Mouse (Mus musculus): ENCODE measurements around the gene Trim30d. TPM values are rescaled to one million over a fixed set of nuclear protein-coding genes. Genes with fewer than 3 reads are reported as not detected.
"Not testable (repeated sequence)": the region's sequence is repeated elsewhere in the genome, so short reads cannot be mapped to it uniquely, and the experiment has no call there.

Trim30d gene
- polyA plus RNA-seq (2015; fragmentation: Nextera tagmentation; extraction: Ambion mirVana) = 0.60 and 0.74 TPM in 2 replicates

DNA sequence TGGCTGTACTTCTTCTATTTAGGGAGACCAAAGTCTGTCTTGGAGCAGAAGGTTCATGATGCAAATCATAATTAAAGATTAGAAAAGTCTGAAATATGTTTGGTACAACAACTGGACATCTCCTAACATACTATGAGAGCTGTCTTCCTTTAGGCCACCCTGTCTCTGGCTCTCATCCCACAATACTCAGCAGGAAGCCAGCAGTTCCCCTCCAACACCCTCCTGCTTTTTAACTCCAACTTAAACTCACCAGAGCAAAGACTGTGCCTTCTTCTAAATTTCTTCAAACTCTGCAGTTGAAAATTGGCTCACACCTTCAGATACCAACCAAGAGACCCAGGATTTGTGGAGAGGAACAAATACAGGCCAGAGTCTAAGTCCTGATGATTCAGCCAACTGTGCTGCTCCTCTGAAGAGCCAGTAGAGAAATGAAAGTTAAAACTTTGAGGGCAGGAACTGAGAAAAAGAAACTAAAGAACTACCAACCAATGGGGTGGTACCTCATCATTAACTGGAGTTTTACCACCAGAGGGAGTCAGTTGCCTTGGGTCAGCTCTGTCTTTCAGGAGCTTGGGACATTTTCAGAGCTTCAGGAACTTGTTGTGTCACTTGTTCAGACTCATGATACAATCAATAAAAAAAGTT lies at the start of gene Trim30d:
TSS of gene Trim30d (minus strand) at position 429 of the 645 bp plus-strand sequence.
- ATAC-seq (ENCODE audit: insufficient number of reproducible peaks, low FRiP score, low TSS enrichment, low read depth); H3K27me3 ChIP-seq; H3K36me3 ChIP-seq; H3K4me3 ChIP-seq; H3K9me3 ChIP-seq; H3K9ac ChIP-seq; H3K4me2 ChIP-seq; H3K27ac ChIP-seq; H3K4me1 ChIP-seq: not testable (repeated sequence)

DNA sequence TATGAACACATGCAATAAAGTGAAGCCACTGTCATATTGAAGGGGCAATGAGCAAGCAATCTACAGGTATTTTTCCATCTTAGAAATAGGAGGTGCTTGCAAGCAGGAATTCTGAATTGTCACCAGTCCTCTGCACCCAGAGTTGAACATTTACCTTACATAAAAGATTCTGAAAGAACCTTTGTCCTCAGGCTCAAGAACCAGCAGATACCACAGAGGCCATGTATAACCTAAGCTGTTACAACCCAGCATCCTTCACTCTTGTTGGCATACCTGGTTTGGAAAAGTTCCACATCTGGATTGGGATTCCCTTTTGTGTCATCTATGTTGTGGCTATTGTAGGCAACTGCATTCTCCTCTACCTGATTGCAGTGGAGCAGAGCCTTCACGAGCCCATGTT lies 45.1 kb upstream of the Trim30d start:
- Histone ChIP-seq H3K9ac (no peak overlapping the region), H3K36me3 (no peaks in the 10 kb centered on the region), H3K4me1 (no peaks in the 10 kb centered on the region), H3K4me3 (no peak overlapping the region), H3K27me3 (no peaks in the 10 kb centered on the region), H3K4me2 (no peak overlapping the region), H3K27ac (no peak overlapping the region), H3K9me3 (no peaks in the 10 kb centered on the region)
- ATAC-seq (ENCODE audit: insufficient number of reproducible peaks, low FRiP score, low TSS enrichment, low read depth) = no peak
- WGBS = 76% methylated on average over 1 of the region's 1 CpGs

DNA sequence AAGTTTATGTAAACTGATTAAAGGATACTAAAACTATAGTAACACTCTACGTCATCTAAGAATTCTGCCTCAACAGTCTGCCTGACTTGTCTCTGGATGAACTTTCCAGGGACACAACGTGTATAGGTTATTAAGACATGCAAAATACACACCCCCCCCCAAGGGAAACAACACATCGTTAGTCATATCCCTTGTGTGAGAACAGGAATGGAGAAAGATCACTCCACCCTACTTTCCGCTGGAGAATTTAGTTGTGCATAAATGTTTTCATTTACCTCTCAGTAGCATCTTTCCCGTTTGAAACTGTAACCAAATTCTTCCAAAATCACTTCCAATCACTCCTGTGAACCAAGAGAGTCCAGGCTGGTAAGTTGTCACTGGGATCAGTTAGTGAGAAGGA lies 42.2 kb upstream of the Trim30d start, which contains the start of gene Olfr651:
TSS of gene Olfr651 (plus strand) at position 301 of the 400 bp plus-strand sequence.
- Histone ChIP-seq H3K9ac (no peak within 1 kb of the TSS), H3K4me1 (no peaks in the 10 kb centered on the region), H3K4me2 (no peak within 1 kb of the TSS), H3K36me3 (no peaks in the 10 kb centered on the region), H3K9me3 (no peaks in the 10 kb centered on the region), H3K27ac (no peak within 1 kb of the TSS), H3K27me3 (no peaks in the 10 kb centered on the region), H3K4me3 (no peak within 1 kb of the TSS)
- no peak for ATAC-seq (ENCODE audit: insufficient number of reproducible peaks, low FRiP score, low TSS enrichment, low read depth)
- WGBS = 73% methylated on average over 5 of the region's 5 CpGs

DNA sequence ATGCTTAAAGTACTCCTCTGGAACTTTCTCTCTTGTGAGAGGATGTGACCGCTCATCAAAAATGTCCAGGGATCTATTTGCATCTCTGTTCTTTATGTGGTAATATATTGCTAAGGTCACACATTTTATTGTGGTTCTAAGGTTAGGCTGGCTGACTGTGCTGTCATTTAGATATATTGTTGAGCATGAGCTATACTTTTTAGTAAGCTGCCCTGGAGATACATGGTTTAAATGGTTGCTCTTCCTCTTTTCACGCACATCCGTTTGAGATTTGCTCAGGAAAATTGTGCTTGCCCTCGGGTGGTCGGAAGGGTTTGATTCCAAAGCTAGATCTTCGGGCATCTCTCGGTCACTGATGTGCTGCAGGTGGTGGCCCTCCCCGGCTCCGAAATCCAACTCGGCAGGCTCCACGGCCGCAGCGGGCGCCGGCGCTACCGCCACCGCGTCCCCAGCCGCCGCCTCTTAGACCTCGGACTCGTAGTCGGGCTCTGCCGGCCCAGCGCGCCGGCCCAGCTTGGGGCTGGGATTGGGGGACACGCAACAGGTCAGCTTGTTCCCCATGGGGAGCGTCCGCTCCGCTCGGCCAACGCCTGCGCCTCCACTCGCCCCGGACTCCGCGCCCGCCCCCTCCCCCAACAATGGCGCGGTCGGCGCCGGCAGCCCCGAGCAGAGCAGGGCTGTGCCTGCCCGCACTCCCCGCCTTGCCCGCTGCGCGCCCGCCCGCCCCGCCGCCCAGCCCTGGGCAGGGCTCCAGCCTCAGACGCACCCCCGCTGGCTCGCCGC lies 5.9 kb downstream of the Trim30d start:
- Histone ChIP-seq H3K36me3 (no peaks in the 10 kb centered on the region), H3K4me2 (peak overlapping the region; percentile 53), H3K27ac (no peak overlapping the region), H3K4me3 (peak overlapping the region; percentile 44), H3K9ac (0 out of 2 replicates have a peak overlapping the region, but pooled peaks have one; percentile 7), H3K4me1 (0 out of 2 replicates have a peak, but pooled peaks cover 4% of the 10 kb centered on the region), H3K9me3 (no peaks in the 10 kb centered on the region), H3K27me3 (peaks cover 5% of the 10 kb centered on the region)
- ATAC-seq (ENCODE audit: insufficient number of reproducible peaks, low FRiP score, low TSS enrichment, low read depth) = no peak
- WGBS = 3% methylated on average over 57 of the region's 59 CpGs

DNA sequence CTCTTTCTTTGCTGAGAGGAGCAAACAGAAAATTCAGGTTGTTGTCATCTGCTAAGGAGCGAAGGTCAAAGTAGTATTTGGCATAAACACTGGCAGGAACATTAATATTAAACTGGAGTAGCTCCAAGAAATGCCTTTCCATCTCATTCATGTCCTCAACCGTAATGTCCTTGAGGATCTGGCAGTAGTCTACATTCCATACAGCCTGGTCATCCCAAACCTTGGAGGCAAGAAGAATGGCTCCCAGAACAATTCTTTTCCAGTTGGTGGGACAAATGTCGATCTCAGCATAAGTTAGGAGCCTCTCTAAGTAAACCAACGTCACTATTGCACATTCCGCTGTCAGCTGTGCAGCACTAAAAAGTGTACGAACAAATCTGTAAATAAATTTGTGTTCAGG lies 6.5 kb downstream of the Trim30d start:
- not testable (repeated sequence) for H3K36me3 ChIP-seq; H3K4me3 ChIP-seq; H3K9ac ChIP-seq; ATAC-seq (ENCODE audit: insufficient number of reproducible peaks, low FRiP score, low TSS enrichment, low read depth); H3K27me3 ChIP-seq; H3K9me3 ChIP-seq; H3K4me1 ChIP-seq; H3K27ac ChIP-seq; H3K4me2 ChIP-seq
- 65% methylated on average over 6 of the region's 6 CpGs for WGBS

DNA sequence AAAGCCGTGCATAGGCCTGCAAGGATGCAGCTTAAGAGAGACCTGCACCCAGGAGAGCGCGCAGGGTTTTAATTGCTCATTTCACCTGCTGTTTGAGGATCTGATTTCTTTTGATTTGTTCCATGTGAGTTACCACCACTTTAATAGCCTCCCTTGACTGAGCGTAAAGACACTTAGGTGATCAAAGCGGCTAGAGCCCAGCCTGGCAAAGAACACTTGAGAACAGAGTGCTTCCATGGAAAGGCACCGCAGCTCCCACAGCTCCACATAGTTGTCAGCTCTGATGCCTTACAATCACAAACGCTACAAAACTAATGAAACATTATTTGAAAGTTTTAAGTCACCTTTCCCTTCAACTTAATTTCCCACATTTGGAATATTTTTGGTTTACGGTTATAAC lies 8.2 kb downstream of the Trim30d start:
- ATAC-seq (ENCODE audit: insufficient number of reproducible peaks, low FRiP score, low TSS enrichment, low read depth); H3K4me2 ChIP-seq; H3K27ac ChIP-seq; H3K9ac ChIP-seq; H3K36me3 ChIP-seq; H3K4me1 ChIP-seq; H3K27me3 ChIP-seq; H3K9me3 ChIP-seq; H3K4me3 ChIP-seq: not testable (repeated sequence)
- WGBS = 26% methylated on average over 7 of the region's 8 CpGs

DNA sequence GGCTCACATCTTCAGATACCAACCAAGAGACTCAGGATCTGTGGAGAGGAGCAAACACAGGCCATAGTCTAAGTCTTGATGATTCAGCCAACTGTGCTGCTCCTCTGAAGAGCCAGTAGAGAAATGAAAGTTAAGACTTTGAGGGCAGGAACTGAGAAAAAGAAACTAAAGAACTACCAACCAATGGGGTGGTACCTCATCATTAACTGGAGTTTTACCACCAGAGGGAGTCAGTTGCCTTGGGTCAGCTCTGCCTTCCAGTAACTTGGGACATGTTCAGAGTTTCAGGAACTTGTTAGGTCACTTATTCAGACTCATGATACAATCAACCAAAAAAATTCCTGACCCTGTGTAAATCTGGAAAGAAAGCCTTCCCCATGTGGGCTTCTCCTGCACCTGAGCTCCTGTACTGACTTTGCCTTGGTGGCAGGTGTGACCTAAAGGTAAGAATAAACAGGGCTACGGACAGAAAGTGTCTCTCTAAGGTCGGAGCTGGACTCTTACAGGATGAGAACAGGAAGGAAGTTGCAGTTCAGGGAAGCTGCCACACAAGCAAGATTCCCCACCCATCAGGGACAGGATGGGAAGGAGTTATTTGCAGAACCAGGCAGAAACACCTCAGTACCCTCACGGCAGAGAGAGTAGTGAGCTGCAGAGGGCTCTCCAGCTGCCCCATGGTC lies 42.4 kb downstream of the Trim30d start, which contains the start of gene Trim30a:
TSS of gene Trim30a (minus strand) at position 129 of the 680 bp plus-strand sequence.
- 69% methylated on average over 3 of the region's 3 CpGs for WGBS
- ATAC-seq (ENCODE audit: insufficient number of reproducible peaks, low FRiP score, low TSS enrichment, low read depth) = no peak
- Histone ChIP-seq H3K9ac (no peak within 1 kb of the TSS), H3K9me3 (no peaks in the 10 kb centered on the region), H3K4me2 (no peak within 1 kb of the TSS), H3K27ac (no peak within 1 kb of the TSS), H3K27me3 (no peaks in the 10 kb centered on the region), H3K36me3 (no peaks in the 10 kb centered on the region), H3K4me1 (no peaks in the 10 kb centered on the region), H3K4me3 (no peak within 1 kb of the TSS)

DNA sequence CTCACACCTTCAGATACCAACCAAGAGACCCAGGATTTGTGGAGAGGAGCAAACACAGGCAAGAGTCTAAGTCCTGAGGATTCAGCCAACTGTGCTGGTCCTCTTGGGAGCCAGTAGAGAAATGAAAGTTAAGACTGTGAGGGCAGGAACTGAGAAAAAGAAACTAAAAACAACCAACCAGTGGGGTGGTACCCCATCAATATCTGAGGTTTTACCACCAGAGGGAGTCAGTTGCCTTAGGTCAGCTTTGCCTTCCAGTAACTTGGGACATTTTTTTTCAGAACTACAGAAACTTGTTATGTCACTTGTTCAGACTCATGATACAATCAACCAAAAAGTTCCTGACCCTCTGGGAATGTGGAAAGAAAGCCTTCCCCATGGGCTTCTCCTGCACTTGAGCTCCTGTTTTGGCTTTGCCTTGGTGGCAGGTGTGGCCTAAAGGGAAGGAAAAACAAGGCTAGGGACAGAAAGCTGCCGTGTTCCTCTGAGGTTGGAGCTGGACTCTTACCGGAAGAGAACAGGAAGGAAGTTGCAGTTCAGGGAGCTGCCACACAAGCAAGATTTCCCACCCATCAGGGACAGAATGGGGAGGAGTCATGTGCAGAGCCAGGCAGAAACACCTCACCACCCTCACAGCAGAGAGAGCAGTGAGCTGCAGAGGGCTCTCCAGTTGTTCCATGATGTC lies 61.5 kb downstream of the Trim30d start:
- Histone ChIP-seq H3K36me3 (no peaks in the 10 kb centered on the region), H3K4me2 (no peak overlapping the region), H3K27me3 (no peaks in the 10 kb centered on the region), H3K9me3 (no peaks in the 10 kb centered on the region), H3K27ac (no peak overlapping the region), H3K9ac (no peak overlapping the region), H3K4me1 (no peaks in the 10 kb centered on the region), H3K4me3 (no peak overlapping the region)
- no peak for ATAC-seq (ENCODE audit: insufficient number of reproducible peaks, low FRiP score, low TSS enrichment, low read depth)
- 50% methylated on average over 2 of the region's 2 CpGs for WGBS

Other genes starting within 250 kb of the Trim30d start
- gene Trim5, start 219.8 kb downstream of the Trim30d start, polyA plus RNA-seq (2015; fragmentation: Nextera tagmentation; extraction: Ambion mirVana) = 0.26 and 0.37 TPM in 2 replicates
- 5.7 and 6.1 TPM in 2 replicates for gene Trim12a, start 192.4 kb downstream of the Trim30d start, polyA plus RNA-seq (2015; fragmentation: Nextera tagmentation; extraction: Ambion mirVana)
- not detected in 2 replicates for gene Trim34b, start 178.4 kb downstream of the Trim30d start, polyA plus RNA-seq (2015; fragmentation: Nextera tagmentation; extraction: Ambion mirVana)
- gene Trim12c, start 154.5 kb downstream of the Trim30d start, polyA plus RNA-seq (2015; fragmentation: Nextera tagmentation; extraction: Ambion mirVana) = 1.7 and 2.7 TPM in 2 replicates
- gene Trim30b, start 138.0 kb downstream of the Trim30d start, polyA plus RNA-seq (2015; fragmentation: Nextera tagmentation; extraction: Ambion mirVana) = 0.04 TPM in 1 of 2 replicates, not detected in the other
- 0.14 and 0.36 TPM in 2 replicates for gene Trim30c, start 107.0 kb downstream of the Trim30d start, polyA plus RNA-seq (2015; fragmentation: Nextera tagmentation; extraction: Ambion mirVana)
- gene Trim30a, start 42.7 kb downstream of the Trim30d start, polyA plus RNA-seq (2015; fragmentation: Nextera tagmentation; extraction: Ambion mirVana) = 1.4 and 1.6 TPM in 2 replicates
- not detected in 2 replicates for gene Olfr651, start 42.3 kb upstream of the Trim30d start, polyA plus RNA-seq (2015; fragmentation: Nextera tagmentation; extraction: Ambion mirVana)
- not detected in 2 replicates for gene Olfr652, start 53.1 kb upstream of the Trim30d start, polyA plus RNA-seq (2015; fragmentation: Nextera tagmentation; extraction: Ambion mirVana)
- gene Olfr653, start 69.5 kb upstream of the Trim30d start, polyA plus RNA-seq (2015; fragmentation: Nextera tagmentation; extraction: Ambion mirVana) = not detected in 2 replicates
- not detected in 2 replicates for gene Olfr654, start 79.2 kb upstream of the Trim30d start, polyA plus RNA-seq (2015; fragmentation: Nextera tagmentation; extraction: Ambion mirVana)
- gene Olfr655, start 93.9 kb upstream of the Trim30d start, polyA plus RNA-seq (2015; fragmentation: Nextera tagmentation; extraction: Ambion mirVana) = not detected in 2 replicates
- gene Olfr656, start 106.1 kb upstream of the Trim30d start, polyA plus RNA-seq (2015; fragmentation: Nextera tagmentation; extraction: Ambion mirVana) = not detected in 2 replicates
- not detected in 2 replicates for gene Olfr657, start 116.9 kb upstream of the Trim30d start, polyA plus RNA-seq (2015; fragmentation: Nextera tagmentation; extraction: Ambion mirVana)
- not detected in 2 replicates for gene Olfr658, start 139.5 kb upstream of the Trim30d start, polyA plus RNA-seq (2015; fragmentation: Nextera tagmentation; extraction: Ambion mirVana)
- gene Olfr659, start 158.9 kb upstream of the Trim30d start, polyA plus RNA-seq (2015; fragmentation: Nextera tagmentation; extraction: Ambion mirVana) = not detected in 2 replicates
- not detected in 2 replicates for gene Olfr661, start 178.7 kb upstream of the Trim30d start, polyA plus RNA-seq (2015; fragmentation: Nextera tagmentation; extraction: Ambion mirVana)